Mouse (Mus musculus): ENCODE data around the gene Fam208b.
A peak's percentile ranks its signal among the peaks of the same experiment; 100 is the strongest.

The Fam208b gene

DNA sequence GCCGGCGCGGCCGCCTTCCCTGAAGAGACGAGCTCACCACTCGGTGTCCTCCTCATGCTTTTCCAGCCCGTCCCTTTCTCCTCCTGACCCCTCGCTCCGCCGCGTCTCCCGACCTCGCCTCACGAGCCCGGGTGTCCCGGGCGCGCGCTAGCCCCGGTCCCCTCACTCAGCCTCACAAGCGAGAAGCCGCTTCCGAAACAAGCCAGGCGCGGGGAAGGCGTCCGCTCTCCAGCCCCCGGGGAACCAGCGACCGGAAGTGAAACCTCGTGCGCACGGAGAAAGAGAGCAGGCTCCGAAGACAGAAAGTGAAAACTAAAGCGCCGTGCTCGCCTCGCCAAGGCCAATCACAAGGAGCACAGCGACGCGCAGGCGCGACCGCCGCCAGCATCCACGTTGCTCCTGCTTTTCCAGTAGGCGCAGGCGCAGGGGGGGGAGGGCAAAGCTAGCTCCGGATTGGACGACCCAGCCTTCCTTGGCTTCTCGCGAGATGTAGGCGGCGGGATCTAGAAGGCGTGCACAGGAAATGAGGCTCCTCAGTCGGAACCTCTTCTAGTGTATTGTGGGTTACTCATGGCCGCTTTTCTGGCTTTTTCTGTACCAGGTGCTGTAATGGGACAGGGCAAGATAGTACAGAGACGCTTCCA is at the start of gene Fam208b:
Fam208b (minus strand) TSS at position 314 of the 644 bp plus-strand sequence.
- DNase-seq (ENCODE audit: low read depth) = peak; percentile 98

DNA sequence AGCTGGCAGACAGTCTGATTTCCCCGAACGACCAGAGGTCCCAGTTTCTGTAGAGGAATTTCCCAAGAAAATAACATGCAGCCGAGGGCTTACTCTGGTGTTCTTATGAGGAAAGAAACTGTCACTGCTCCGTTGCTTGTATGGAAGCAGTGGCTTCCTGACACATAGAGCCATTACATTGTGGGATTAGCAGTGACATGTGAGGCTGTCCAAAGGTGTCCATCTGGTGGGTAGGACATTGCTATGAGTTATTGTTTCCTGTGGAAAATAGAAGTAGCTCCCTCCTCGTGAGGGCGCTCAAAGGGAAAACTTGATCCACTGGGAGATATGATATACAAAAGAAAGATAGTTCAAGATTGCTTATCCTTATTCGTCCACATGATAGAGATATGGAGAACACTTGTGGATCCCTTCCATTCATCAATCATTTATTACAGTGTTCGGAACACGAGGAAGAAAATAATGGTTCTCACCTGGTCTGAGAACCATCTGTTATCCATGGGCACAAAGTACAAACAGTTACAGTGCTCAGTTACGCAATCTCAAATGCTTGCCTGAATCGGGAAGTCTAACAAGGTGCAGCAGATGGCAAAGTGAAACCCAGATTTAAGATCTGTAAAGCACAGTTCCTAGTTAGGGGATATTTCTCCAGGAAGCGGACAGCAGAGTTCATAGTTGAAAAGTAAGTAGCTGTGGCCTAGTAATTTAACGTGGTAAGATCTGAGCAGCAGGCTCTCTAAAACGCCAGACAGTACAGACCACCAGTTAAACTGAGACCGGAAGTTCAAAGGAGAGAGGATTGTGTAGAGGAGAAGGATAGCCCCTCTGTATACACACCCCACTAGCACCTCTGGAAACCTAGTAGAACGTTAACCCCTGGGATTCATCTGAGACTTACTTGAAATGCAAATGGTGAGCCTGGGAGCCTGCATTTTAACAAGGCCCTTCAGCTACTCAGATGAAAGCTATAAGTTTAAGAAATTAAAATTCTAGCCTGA is 48.6 kb upstream of the Fam208b start:
- no peak for DNase-seq (ENCODE audit: low read depth)

DNA sequence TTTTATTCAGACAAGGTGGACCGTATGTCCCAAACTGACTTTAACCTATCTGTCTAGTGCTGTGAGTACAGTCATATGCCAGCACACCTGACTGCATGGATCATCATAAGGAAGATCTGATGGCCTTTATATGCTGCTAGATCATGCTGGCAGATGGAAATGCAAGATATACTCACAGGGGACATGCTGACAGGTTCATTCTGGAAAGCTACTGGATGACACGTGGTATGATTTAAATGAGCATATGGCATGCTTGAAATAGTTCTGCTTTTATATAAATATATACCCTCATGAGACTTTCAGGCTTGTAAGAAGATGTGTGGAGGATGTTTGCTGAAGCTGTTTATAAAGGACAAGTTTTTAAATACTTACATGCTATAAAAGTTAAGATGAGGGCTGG is 43.5 kb upstream of the Fam208b start:
- DNase-seq (ENCODE audit: low read depth) = no peak

DNA sequence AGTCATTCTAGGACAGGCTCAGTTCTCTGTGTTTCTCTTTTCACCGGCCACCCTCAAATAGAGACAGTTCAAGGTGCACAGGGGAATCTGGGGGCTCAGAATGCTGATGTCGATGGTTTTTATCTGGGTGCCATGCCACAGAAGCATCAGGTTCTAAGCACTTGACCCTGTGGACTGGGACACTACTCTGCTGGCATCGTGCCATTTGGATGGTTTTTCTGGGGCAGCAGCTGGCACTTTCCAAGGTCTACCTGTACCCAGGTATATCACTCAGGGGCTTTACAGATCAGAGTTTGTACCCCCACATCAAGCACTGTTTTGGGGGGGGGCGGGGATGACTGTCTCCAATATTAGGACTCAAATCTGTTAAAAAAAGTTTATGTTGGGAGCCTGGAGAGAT is 39.7 kb upstream of the Fam208b start:
- no peak for DNase-seq (ENCODE audit: low read depth)

DNA sequence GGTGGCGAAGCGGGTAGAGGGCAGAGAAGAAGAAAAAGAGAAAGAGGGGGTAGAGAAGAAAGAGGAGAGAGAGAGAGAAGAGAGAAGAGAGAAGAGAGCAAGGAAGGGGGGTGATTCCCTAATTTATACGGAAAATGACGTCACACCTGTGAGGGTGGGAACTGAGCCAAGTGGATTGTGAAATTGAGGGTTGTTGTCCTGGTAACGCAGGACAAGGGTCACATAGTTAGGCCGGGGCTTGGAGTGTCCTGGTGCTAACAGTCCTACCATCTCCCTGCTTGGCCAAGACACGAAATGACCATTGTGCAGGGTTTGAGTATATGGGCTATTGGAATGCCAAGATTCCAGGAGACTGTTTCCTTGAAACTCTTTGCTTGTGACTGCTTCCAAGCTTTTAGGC is 35.7 kb upstream of the Fam208b start:
- DNase-seq (ENCODE audit: low read depth) = no peak

DNA sequence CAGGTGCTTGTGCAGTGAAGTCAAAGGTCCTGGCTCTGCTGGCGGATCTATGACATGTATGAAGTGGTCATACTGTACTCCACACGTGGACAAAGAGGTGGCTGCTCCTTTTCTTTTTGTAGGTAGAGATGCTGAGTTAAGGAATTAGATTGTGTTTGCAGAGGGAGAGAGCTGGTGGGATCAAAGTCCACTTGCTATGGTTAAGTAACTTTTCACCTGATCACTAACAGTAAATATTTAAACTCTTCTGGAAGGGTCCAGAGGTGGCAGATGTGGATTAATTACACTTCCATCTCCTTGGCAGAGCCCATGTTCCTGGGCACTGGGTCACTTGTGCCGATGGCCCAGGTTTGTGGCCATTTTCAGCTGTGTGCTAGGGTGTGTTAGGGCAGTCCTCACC is 35.0 kb upstream of the Fam208b start:
- DNase-seq (ENCODE audit: low read depth) = no peak

DNA sequence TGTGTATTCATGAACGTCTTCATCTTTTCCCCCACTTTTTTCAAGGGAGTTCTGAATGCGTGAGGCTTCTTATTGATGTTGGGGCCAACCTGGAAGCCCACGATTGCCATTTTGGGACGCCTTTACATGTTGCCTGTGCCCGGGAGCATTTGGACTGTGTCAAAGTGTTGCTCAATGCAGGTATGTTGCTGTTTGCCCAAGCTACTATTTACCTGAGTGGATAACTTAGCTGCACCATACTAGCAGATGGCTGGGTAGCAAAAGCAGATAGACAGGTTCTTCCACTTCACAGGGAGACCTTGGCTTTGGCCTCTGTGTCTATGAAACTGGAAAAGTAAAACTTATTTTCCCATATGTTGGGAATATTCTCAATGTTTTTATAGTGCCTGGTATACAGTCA is 34.0 kb upstream of the Fam208b start:
- DNase-seq (ENCODE audit: low read depth) = no peak

DNA sequence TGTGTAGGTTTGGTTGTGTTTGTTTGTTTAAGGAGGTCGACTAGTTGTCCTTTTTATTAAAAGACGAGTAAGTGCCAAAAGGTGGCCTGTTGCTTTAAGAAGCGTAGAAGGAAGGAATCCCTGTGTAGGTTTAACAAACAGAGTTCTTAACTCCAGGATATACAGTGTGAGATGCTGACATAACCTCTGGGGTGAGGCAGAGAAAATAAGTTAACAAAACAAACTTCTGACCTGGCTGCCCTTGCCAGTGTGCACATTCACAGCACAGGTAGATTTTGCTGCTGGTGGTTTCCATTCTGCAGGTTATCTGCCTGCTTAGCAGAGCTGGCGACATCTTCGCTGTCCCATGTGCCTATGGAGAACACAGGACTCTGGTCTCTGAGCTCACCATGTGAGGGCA is 31.6 kb upstream of the Fam208b start:
- no peak for DNase-seq (ENCODE audit: low read depth)

DNA sequence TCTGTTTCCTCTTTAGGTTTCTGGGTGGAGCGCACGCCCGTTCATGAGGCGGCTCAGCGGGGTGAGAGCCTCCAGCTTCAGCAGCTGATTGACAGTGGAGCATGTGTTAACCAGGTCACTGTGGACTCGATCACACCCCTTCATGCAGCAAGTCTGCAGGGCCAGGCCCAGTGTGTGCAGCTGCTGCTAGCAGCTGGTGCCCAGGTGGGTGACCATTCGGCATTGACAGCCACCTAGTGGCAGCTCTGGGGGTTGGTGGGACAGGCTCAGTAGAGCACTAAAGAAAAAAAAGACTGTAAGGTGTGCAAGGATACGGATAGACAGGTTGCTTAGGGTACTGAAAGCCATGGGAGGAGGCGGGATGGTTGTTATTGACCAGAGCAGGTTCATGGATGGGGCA is 31.1 kb upstream of the Fam208b start:
- peak; percentile 42 for DNase-seq (ENCODE audit: low read depth)

DNA sequence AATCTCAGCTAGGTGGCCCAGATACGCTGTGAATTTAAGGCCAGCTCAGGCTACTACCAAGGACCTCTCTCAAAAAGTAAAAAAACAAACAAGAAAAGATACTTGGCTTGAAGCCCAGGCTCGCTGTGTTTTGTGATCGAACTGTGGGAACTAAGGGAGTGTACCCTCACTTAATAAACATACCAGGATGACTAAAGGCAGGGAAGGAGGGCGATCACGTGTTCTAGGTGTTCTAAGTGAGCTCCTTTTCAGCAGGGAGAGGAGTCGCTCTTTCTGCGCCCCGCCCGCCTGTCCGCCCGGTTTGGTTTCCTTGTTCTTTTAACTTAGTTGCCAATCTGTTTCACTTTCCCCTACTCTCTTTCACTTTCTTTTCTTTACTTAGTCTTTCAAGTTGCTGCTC is 25.9 kb upstream of the Fam208b start:
- DNase-seq (ENCODE audit: low read depth) = peak; percentile 31

DNA sequence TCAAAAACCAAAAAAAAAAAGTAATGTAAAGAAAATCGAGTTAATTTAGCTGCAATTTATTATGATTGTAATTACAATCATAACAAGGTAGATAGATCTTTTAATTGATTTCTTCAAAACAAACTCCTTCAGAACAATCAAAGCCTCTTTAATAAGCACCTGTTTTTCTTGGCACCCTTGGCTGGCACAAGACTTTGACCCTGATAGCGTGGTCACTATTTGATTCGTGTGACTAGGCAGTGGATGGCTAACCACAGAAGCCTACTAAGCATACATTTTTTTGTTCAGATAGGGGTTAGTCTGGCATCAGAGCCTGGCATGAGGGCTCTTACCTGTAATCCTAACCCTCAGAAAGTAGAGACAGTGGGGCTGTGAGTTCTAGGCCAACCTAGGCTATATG is 24.2 kb upstream of the Fam208b start:
- no peak for DNase-seq (ENCODE audit: low read depth)

DNA sequence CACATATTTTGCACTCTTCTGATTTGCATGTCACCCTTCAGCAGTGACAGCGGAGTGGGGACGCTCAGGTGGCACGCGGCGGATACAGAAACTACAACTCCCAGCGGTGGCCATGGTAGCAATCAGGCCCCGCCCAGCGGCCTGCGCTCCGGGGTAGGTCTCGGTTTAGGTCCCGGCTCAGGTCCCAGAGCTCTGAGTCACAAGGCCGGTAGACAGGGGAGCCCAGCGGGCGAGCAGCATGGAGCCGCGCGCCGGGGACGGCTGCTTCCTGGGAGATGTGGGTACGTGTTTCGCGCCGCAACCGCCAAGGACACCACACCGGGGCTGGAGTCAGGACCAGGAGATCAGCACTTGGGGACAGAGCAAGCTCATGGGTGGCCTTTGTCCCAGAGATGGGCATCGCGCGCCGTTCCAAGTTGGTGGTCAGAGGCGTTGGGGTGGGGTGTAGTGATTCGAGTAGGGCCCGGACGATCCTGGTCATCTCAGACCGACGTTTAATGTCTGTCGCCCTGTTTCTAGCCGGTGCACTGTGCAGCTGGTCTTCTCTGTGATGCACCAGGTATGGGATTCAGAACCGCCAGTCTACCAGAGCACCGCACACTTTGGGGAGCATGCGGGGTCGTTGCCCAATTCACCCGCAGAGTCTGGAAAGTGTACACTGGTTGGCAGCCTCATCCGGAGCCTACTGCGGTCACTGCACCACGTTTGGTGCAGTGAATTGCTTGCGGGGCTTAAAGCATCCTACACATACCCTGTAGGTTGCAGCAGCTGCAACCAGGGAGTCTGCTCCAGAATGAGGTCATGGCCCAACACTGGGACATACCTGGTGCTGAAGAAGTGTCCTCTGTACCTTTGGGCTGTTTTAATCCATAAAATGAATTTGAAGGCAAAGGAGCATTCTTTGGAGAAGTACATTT is 23.2 kb upstream of the Fam208b start, which contains the start of gene Asb13:
Asb13 (plus strand) TSS at position 138 of the 917 bp plus-strand sequence.
- peak; percentile 86 for DNase-seq (ENCODE audit: low read depth)

DNA sequence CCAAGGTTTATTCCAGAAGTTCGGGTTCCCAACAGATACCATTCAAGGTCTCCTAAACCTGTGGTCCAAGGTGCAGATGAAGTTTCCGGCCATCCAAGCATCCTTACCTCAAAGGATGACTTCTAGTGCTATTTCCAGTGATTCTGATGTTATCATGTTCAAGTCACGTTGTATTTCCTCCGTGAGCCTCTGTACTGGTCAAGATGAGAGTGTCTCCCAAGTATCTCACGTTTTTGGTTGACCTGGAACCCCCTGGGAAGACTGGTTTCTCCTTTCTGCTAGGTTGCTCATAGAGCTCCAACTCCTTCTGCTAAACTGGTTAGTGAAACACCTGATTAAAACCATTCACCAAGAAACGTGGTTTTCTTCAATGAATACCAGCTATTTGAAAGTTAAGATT is 22.2 kb upstream of the Fam208b start:
- no peak for DNase-seq (ENCODE audit: low read depth)

DNA sequence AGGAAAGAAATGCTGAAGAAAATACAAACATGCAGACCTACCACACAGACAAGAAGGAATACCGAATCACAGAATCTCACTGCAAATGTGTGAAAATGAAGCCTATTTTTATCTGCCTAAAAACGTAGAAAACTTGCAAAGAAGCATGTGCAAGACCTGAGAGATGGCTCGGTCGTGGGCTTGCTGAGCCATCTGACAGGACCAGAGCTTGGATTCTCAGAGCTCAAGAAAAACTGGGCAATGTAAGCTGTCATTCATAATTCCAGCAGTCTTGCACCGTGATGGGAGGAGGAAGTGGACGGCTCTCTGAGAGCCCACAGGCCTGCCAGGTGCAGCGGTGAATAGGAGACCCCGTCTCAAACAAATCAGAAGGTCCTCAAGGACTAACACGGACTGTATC is 21.6 kb upstream of the Fam208b start:
- no peak for DNase-seq (ENCODE audit: low read depth)

DNA sequence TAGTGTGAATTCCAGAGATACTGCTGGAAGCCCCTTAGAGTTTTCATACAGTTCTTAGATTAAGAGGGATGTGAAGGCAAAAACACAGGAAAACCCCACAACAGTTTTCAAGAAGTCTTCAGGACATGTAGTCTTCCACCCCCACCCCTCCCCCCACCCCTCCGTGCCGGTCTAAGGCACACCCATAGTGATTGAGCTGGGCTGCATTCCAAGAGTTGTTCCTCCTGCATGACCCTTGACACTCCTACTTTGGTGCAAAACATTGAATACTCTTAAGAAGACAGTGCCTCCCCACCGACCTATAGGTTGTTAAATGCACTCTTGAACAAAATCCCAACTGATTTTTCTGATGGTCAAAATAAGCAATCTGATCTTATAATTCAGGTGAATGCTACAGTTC is 17.2 kb upstream of the Fam208b start:
- DNase-seq (ENCODE audit: low read depth) = no peak

DNA sequence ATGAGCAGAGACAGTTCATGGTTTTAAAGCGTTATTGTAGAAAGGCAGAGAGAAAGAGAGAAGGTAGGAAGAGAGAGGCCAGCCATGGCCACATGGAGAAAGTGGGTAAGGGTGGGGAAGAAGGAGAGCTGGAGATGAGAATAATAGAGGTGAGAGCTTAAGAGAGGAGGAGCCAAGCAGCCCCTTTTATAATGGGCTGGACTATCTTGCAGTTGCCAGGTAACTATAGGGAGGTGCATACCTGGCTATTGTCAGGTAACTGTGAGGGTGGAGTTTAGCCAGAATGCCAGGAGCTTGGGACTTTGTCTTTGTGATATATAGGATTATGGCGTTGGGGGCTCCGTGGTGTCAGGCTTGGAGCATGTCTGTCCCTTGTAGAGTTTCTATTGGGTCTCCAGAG is 16.2 kb upstream of the Fam208b start:
- DNase-seq (ENCODE audit: low read depth) = no peak

DNA sequence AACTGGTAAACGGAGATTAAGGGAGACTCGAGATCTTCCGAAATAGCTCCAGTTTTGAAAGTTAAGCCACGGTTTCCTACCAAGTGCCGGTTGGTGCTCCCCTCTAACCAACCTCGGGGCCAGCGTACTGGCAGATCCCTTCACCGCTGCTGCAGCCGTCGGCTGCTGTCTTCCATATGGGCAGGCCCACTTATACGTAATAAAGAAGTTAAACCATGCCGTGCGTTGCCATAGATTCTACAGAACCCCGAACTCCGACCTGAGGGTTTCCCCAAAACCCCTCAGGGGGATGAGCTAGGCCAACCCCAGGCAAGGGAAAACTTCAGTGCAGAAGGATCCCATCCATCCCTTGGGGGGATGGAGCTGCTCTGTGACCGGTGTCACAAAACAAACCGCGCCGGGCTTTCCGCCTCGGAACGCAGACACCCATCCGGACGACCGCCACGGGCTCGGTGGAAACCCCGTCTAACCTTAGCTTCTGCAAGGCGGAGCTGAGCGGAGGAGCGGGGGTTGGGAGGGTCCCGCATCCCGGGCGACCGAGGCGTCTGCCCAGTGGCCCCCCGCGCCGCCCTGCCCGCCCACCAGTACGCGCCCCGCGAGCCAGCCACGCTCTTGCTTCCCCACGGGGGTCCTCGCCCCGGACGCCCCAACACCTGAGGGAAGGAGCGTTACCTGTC is 652 bp downstream of the Fam208b start:
- peak; percentile 55 for DNase-seq (ENCODE audit: low read depth)

DNA sequence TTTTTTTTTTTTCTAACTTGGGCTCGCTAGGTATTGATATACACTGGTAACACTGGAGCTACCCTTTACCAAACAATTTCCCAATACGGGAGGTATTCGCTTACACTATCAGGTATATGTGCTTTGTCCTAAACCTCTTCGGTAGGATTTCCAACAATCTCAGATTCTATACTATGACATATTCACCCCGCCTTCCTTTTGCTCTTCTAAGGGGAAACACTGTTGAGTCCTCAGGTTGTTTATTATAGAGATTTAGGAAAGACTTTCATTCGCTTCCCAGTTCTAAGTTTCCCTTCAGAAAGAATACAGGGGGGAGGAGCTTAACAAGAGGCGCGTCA is 1.2 kb downstream of the Fam208b start:
- no peak for DNase-seq (ENCODE audit: low read depth)

DNA sequence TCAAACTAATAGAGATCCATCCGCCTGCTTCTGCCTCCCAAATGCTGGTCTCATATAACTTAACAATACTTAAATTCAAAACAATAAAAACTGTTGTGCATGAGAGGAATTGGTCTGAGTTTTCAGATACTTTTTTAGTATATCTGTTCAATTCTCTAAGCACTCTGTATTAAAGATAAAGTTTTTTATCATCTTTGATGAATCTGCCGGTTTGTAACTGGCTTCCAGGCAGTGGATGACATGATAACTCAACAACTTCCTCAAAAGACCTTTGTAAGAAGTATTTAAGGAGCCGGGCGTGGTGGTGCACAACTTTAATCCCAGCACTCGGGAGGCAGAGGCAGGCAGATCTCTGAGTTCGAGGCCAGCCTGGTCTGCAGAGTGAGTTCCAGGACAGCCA is 14.7 kb downstream of the Fam208b start:
- DNase-seq (ENCODE audit: low read depth) = no peak

DNA sequence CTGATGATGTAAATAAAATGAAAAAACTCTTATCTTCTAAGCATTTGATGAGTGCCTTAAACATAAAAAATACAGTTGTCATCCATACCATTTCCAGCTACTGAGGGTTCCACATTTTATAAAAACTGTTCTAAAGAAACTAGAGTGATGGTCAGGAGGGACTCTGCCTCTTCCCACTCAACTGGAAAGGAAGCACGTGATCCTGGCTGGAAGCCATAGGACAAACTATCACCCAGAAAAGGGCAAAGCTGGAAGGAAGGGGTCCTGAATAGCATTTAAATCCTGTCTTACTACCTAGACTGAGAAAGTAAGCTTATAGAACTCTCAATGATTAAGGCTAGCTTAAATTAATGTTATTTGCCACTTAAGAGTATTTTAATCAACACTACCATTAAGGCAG is 16.6 kb downstream of the Fam208b start:
- no peak for DNase-seq (ENCODE audit: low read depth)

DNA sequence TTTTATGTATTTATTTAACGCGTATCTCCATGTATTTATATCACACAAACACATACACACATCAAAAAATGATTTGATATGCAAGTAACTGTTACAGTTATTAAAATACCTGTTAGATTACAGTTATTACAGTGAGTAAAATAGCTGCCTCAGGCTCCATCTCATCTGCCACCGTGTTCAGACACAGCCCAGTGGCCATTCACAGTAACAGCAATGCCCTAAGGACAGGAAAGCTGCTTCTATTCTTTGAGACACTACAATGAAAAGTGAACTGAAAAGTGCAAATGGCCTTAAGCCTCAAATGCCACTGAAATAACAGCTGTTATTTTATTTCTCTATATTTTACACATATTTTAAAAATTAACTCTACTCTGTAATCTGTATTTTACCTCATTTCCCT is 20.1 kb downstream of the Fam208b start:
- DNase-seq (ENCODE audit: low read depth) = no peak

DNA sequence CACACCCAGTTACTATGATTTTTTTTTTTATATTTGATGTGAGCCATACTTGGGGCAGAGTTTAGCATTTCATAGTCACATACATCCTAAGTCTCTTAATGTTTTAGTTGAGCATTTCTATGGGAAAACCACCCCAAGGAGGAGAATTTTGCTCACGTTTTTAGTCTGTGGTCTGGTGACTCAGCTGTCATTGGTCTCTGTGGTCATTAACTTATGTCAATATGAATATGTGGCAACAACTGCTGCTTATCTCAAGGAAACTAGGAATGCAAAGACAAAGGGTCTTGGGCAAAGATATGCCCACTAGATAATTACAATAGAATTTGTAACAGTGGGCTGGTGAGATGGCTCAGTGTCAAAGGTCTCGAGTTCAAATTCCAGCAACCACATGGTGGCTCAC is 47.0 kb downstream of the Fam208b start:
- no peak for DNase-seq (ENCODE audit: low read depth)

Measured in NIH3T3 (cell line).